Mouse (Mus musculus) cerebellum, adult 2 months (tissue): ENCODE data around the gene Ubr2. TPM values are rescaled to one million over a fixed set of nuclear protein-coding genes. Genes with fewer than 3 reads are reported as not detected.
A peak's percentile ranks its signal among the peaks of the same experiment; 100 is the strongest.

Experiments used
- DNase-seq, 2 experiments: peaks; one replicate each; pipeline ENCODE4 v3.0.0; 2021
- H3K27ac ChIP-seq: fragments of 200-500 bp; 2 replicates; pipeline ENCODE4 v1.5.1; 2012; ENCODE audit warnings: low read length, control low read depth, inconsistent platforms; ENCODE audit not compliant: insufficient read depth
- H3K27me3 ChIP-seq: fragments of 200-500 bp; 2 replicates; pipeline ENCODE4 v1.6.1; 2012; ENCODE audit warnings: inconsistent platforms, mild to moderate bottlenecking, low read length, moderate library complexity; ENCODE audit not compliant: control insufficient read depth, insufficient read depth
- H3K4me1 ChIP-seq: fragments of 200-500 bp; 2 replicates; pipeline ENCODE4 v1.6.1; 2011; ENCODE audit warnings: low read length; ENCODE audit not compliant: control insufficient read depth, insufficient read depth
- H3K4me3 ChIP-seq: fragments of 200-500 bp; replicated peaks from 2 replicates; pipeline ENCODE3; 2011; ENCODE audit warnings: mild to moderate bottlenecking, low read depth, low read length, control low read depth; ENCODE audit not compliant: insufficient read depth
- CTCF ChIP-seq: fragments of 200-500 bp; IDR thresholded peaks from 2 replicates; pipeline ENCODE4 v1.5.1; 2011; ENCODE audit warnings: low read depth, mild to moderate bottlenecking, control low read depth, low read length, moderate library complexity, borderline replicate concordance; ENCODE audit not compliant: insufficient read depth
- POLR2A ChIP-seq: fragments of 200-500 bp; IDR thresholded peaks from 2 replicates; pipeline ENCODE4 v1.6.1; 2011; ENCODE audit warnings: low read length, control low read depth, borderline replicate concordance; ENCODE audit not compliant: insufficient read depth
- WGBS: fragments of 180-500 bp; shearing (Covaris S2); methylation state at CpG from one replicate; pipeline ENCODE4 v1.1.7; 2018; 5-methylcytosine and 5-hydroxymethylcytosine counted together
- polyA plus RNA-seq: library from polyadenylated mRNA; depleted of rRNA; stranded (reverse); fragments of >200 nt; gene quantifications from 2 replicates; pipeline ENCODE4 v1.2.3, GENCODE M21; 2012

Ubr2 gene
- polyA plus RNA-seq, 1 experiment, result 38.5 TPM

DNA sequence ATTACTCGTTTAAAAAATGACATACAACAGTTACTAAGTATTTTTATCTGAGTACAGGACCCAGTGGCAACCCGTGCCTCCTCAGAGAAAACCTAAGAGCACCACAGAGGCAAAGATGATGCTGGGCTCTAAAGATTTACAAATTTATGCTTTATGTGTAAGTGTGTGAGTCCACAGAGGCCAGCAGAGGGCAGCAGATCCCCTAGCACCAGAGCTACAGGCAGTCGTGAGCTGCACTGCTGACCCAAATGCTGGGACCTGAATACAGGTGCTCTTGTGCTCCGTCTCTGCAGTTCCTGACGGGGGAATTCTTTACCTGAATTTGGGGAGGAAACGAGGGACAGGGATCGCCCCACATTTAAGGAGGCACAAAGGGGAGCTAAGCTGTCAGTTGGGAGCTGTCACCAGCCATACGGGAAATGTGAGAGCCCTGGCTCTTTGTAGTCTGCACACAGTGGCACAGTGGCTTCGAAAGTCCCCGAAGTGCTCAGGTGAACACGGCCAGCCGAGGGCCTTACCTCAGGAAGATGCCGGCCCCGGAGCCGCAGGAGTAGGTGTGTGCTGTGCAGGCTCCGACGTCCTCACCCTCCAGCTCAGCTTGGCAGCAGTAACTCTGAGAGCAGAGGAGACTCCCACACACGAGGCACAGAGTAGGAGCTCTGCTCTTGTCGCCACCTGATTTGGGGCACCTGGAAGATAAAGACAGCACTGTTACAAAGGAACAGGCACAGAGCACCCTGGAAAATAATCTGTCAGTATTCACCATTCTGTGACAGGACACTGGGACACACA lies 76.6 kb downstream of the Ubr2 start:
- Histone ChIP-seq H3K4me1 (no peaks in the 10 kb centered on the region), H3K4me3 (no peak overlapping the region), H3K27ac (no peak overlapping the region), H3K27me3 (no peaks in the 10 kb centered on the region)
- peak; percentile 34 to 49 for DNase-seq
- WGBS, result 82% methylated on average over 19 of the region's 19 CpGs
- TF ChIP-seq POLR2A (no peak), CTCF (peak; percentile 69; the same call in 1 of the 2 replicates)

DNA sequence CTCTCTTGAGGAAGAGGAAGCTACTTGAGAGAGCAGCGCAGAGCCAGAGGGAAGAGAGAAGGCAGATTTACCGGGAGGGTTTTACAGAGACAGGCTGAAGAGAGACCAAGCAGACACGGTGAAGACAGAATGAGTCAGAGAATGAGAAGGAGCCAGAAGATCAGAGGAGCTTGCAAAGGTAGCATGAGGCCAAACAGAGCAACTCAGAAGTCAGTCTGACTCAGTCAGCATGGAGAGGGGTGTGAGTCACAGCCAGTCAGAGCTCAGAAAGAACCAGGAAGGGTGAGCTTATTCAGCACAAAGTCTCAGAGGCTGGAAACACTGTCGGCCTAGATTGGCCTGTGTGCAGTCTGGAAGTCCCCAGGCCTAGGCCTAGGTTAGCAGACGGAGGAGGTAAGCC lies 77.4 kb downstream of the Ubr2 start:
- DNase-seq, result no peak
- Histone ChIP-seq H3K27ac (no peak overlapping the region), H3K27me3 (no peaks in the 10 kb centered on the region), H3K4me3 (no peak overlapping the region), H3K4me1 (no peaks in the 10 kb centered on the region)
- WGBS, result 93% methylated on average over 5 of the region's 5 CpGs
- no peak for TF ChIP-seq CTCF
- no peak for TF ChIP-seq POLR2A

DNA sequence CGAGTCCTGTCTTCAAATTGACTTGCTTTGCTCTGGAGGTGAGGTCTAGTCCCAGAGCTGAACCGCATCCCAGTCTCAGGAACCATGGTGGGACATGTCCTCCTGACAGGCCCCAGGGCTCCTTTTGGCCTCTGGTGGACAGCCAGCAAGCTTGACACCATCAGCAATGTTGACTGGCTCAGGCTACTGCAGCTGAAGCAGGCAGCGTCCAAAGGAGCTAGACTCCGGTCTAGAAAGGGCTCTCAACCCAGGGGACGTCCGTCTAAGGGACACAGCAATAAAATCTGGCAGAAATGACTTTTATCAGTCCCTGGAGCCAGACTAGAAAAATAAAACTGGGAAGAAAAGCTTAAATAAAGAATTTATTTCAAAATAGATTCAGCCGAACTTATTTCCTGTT lies 80.5 kb downstream of the Ubr2 start:
- Histone ChIP-seq H3K27me3 (no peaks in the 10 kb centered on the region), H3K4me3 (no peak overlapping the region), H3K4me1 (no peaks in the 10 kb centered on the region), H3K27ac (no peak overlapping the region)
- no peak for DNase-seq
- 93% methylated on average over 7 of the region's 7 CpGs for WGBS
- TF ChIP-seq CTCF (no peak), POLR2A (no peak)

DNA sequence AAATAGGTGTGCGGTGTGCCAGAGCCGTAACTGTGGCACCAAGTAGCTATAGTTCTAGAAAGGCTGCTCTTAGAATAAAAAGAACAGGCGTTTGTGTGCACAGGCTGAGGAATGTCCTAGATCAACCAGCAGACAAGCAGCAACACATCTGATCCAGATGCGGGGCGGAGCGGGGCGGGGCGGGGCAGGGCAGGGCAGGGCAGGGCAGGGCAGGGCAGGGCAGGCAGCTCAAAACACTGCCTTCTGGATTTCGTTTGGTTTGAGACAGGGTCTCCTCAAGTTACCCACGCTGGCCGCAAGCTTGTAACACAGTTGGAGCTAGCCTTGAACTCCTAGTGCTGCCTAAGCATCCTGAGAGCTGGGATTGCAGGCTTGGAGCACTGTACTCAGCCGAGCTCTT lies 81.1 kb downstream of the Ubr2 start:
- Histone ChIP-seq H3K4me1 (no peaks in the 10 kb centered on the region), H3K27me3 (no peaks in the 10 kb centered on the region), H3K4me3 (no peak overlapping the region), H3K27ac (no peak overlapping the region)
- 89% methylated on average over 12 of the region's 12 CpGs for WGBS
- DNase-seq, result no peak
- no peak for TF ChIP-seq POLR2A
- no peak for TF ChIP-seq CTCF

DNA sequence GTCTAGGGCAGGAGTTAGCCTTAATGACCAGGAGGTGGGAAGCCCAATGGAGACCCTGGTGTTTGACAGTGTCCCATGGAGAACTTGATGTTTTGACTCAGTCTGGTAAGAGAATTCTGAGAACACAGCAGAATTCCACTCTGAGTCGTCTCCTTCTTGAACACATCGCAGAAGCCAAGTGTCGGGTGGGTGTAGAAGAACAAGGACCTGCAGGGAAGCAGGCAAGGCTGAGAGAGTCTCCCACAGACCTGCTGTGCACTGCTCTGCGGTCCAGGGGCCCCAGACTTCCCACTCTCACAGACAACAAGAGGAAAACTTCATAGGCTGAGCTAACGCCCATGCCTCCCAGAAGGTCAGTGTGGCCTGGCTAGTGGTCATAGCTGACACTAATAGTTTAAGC lies 82.6 kb downstream of the Ubr2 start:
- Histone ChIP-seq H3K4me1 (no peaks in the 10 kb centered on the region), H3K27me3 (no peaks in the 10 kb centered on the region), H3K4me3 (no peak overlapping the region), H3K27ac (no peak overlapping the region)
- 92% methylated on average over 5 of the region's 5 CpGs for WGBS
- no peak for DNase-seq
- no peak for TF ChIP-seq CTCF
- no peak for TF ChIP-seq POLR2A

DNA sequence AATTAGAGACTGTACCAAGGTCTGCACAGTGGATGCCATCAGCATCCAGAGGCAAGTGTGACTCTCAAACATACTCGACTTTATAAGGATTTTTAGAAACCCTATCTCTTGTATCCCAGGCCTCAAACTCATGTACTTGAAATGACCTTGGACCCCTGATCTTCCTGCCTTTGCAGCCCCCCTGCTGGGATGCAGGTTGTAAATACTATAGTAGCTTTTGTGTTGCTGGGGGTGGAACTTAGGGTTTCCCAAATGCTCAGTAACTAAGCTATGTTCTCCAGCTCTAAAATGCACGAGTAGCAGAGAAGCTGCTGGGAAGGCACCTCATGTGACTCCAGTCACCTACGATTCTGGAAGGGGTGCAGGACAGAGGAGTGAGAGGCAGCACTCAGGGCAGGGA lies 83.4 kb downstream of the Ubr2 start:
- 69% methylated on average over 3 of the region's 3 CpGs for WGBS
- H3K27me3 ChIP-seq, result no peaks in the 10 kb centered on the region
- no peak overlapping the region for H3K27ac ChIP-seq
- H3K4me1 ChIP-seq, result no peaks in the 10 kb centered on the region
- DNase-seq, result no peak
- no peak overlapping the region for H3K4me3 ChIP-seq
- TF ChIP-seq POLR2A (no peak), CTCF (no peak)

DNA sequence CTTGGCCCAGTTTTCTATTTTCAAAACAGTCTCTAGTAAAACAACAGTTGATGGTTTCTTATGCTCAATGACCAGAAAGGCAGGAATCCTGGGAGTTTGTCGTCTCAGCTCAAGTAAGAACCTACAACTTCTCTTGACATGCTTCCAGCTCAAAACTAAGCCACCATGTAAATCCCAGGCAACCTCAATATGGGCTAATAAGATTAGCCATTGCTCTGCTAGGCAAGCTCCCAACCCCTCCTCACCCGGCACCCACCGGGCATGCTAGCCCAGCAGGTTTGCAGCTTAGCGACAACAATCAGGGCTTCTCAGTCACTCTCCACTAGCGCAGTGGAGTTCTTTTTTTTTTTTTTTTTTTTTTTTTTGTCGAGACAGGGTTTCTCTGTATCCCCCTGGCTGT lies 84.2 kb downstream of the Ubr2 start:
- TF ChIP-seq POLR2A (no peak), CTCF (no peak)
- no peaks in the 10 kb centered on the region for H3K4me1 ChIP-seq
- DNase-seq, result no peak
- 27% methylated on average over 6 of the region's 6 CpGs for WGBS
- H3K27me3 ChIP-seq, result no peaks in the 10 kb centered on the region
- H3K4me3 ChIP-seq, result no peak overlapping the region
- no peak overlapping the region for H3K27ac ChIP-seq

DNA sequence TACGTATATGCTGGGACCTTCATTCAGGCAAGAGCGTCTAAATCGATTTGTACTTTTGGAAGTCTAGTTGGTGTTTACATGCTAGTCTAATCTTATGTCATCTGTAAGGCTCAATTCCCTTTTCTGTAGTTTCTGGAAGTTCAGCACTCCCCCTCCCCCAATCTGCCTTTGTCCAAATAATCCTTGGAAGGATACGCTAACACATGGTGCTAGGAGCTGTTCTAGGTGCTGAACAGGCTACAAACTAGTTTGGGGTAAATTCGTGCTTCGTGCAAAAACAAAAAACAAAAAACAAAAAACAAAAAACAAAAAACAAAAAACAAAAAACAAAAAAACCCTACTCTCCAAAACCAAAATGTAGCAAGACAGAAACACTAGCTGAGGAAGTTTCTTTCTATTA lies 89.5 kb downstream of the Ubr2 start:
- no peaks in the 10 kb centered on the region for H3K27me3 ChIP-seq
- WGBS, result 67% methylated on average over 6 of the region's 6 CpGs
- no peak for DNase-seq
- no peak overlapping the region for H3K27ac ChIP-seq
- TF ChIP-seq CTCF, result no peak
- TF ChIP-seq POLR2A, result no peak
- H3K4me1 ChIP-seq, result no peaks in the 10 kb centered on the region
- H3K4me3 ChIP-seq, result no peak overlapping the region
